Mouse (Mus musculus) adrenal gland, adult 18-20 months (tissue): ENCODE results near the gene Upk2. TPM values are rescaled to one million over a fixed set of nuclear protein-coding genes. Genes with fewer than 3 reads are reported as not detected.
"Not testable (repeated sequence)": the region's sequence is repeated elsewhere in the genome, so short reads cannot be mapped to it uniquely, and the experiment has no call there.

ENCODE experiments used
- DNase-seq, 2 experiments: peaks; one replicate each; pipeline ENCODE4 v3.0.0; 2021 to 2022; ENCODE audit warnings: low spot score in 2 of 2
- total RNA-seq, 2 experiments: library from RNA; stranded (reverse); gene quantifications; 1 replicate in 1 of 2; 2 replicates in 1 of 2; pipeline ENCODE4 v1.2.3; 2021

Upk2 gene
- total RNA-seq, 2 experiments from 2014 or later = not detected

DNA sequence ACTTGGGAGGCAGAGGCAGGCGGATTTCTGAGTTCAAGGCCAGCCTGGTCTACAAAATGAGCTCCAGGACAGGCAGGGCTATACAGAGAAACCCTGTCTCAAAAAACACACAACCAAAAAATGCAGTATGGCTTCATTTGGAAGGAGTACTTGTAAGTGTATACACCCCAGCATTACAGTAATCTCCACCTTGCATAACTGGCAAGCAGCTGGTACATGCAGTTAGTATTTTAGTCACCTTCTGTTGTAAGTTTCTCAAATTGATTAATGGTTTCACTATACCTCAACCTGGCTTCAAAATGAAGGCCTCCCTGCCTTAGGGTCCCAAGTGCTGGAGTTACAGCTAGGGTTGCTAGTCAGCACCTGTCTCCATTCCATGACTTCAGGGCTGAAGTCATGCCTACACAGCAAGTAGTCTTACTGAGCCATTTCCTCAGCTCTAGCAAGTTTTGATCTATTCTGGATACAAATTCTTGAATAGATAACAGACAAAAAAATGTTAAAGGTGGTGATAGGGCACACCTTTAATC lies 43.1 kb downstream of the Upk2 start:
- no peak for DNase-seq

DNA sequence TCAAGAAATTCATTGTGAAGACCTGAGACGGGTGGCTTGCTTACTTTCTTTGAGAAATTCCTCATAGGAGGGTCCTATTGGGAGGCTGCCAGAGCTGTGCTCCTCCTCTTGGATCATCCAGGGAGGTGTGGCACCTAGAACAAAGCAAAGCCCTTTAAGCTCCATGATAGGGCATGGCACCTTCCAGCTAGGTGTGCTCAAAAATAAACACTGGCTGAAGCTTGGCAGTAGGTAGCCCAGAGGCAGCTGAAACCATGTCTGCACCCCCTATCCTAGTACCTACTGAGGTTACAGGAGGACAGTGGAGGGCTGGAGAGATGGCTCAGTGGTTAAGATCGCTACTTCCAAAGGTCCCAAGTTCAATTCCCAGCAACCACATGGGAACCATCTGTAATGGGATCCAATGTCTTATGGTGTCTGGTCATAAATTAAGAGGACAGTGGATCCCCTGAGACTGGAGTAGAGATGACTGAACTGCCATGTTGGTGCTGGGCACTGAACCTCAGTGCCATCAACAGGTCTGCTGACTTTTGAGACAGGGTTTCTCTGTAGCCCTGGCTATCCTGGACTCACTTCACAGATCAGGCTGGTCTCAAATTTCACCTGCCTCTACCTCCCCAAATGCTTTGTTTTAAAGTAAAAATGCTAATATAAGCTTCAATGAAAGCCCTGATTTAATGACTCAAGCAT lies 44.0 kb downstream of the Upk2 start:
- DNase-seq = no peak

GRCm38 (mm10) chr9:44408693-44409092 lies 46.1 kb downstream of the Upk2 start:
- not testable (repeated sequence) for DNase-seq

- DNase-seq = no peak
These were observed 47.1 kb downstream of the Upk2 start for GRCm38 (mm10) chr9:44407752-44408097.

- DNase-seq = peak; percentile 89 to 90
These were observed 47.6 kb downstream of the Upk2 start, which contains the start of the genes Rps25 and Trappc4 for GRCm38 (mm10) chr9:44406906-44407751. TSS of gene Rps25 (plus strand) at chr9:44407139. TSS of gene Trappc4 (minus strand) at chr9:44407600.

GRCm38 (mm10) chr9:44405011-44405410 lies 49.8 kb downstream of the Upk2 start:
- DNase-seq = no peak

Other genes starting within 250 kb of the Upk2 start
- 10 to 100 TPM; 27.9 to 37.1 TPM for gene Cbl, start 220.9 kb downstream of the Upk2 start, total RNA-seq
- gene Ccdc153, start 214.3 kb downstream of the Upk2 start, total RNA-seq = 1 to 10 TPM; 2.8 to 5.3 TPM
- not detected for gene Pdzd3, start 203.5 kb downstream of the Upk2 start, total RNA-seq
- 10 to 100 TPM; 14.0 to 17.1 TPM for gene Nlrx1, start 186.4 kb downstream of the Upk2 start, total RNA-seq
- gene Abcg4, start 166.4 kb downstream of the Upk2 start, total RNA-seq = 10 to 100 TPM; 16.1 to 30.7 TPM
- 10 to 100 TPM; 18.3 to 22.6 TPM for gene Hinfp, start 149.3 kb downstream of the Upk2 start, total RNA-seq
- 10 to 100 TPM; 35.2 to 41.7 TPM for gene C2cd2l, start 134.7 kb downstream of the Upk2 start, total RNA-seq
- gene Dpagt1, start 129.0 kb downstream of the Upk2 start, total RNA-seq = 10 to 100 TPM; 21.7 to 30.9 TPM
- 10 to 100 TPM; 26.8 to 34.4 TPM for gene H2afx, start 120.3 kb downstream of the Upk2 start, total RNA-seq
- gene Hmbs, start 110.7 kb downstream of the Upk2 start, total RNA-seq = 10 to 100 TPM; 52.3 to 87.5 TPM
- gene Vps11, start 93.3 kb downstream of the Upk2 start, total RNA-seq = 10 to 100 TPM; 52.5 to 70.4 TPM
- 100 to 1,000 TPM; 182 to 214 TPM for gene Hyou1, start 75.5 kb downstream of the Upk2 start, total RNA-seq
- 10 to 100 TPM; 15.2 to 16.1 TPM for gene Slc37a4, start 58.1 kb downstream of the Upk2 start, total RNA-seq
- gene Rps25, start 47.8 kb downstream of the Upk2 start, total RNA-seq = 1,000 to 10,000 TPM; 1,079 to 1,172 TPM
- gene Trappc4, start 47.4 kb downstream of the Upk2 start, total RNA-seq = 100 to 1,000 TPM in 1 of 2 experiments, 10 to 100 TPM in 1; 90.8 to 109 TPM
- gene Ccdc84, start 36.4 kb downstream of the Upk2 start, total RNA-seq = 10 to 100 TPM; 22.4 to 26.1 TPM
- not detected for gene Foxr1, start 13.8 kb downstream of the Upk2 start, total RNA-seq
- 10 to 100 TPM; 41.3 to 46.6 TPM for gene Bcl9l, start 27.8 kb upstream of the Upk2 start, total RNA-seq
- gene Cxcr5, start 106.9 kb upstream of the Upk2 start, total RNA-seq = under 1 TPM; 0.16 to 0.40 TPM
- 100 to 1,000 TPM; 113 to 140 TPM for gene Ddx6, start 149.9 kb upstream of the Upk2 start, total RNA-seq
- gene Treh, start 218.3 kb upstream of the Upk2 start, total RNA-seq = not detected